Mouse (Mus musculus): Measurements from ENCODE around the gene Gm32717.
"Not testable (repeated sequence)": the region's sequence is repeated elsewhere in the genome, so short reads cannot be mapped to it uniquely, and the experiment has no call there.

DNA sequence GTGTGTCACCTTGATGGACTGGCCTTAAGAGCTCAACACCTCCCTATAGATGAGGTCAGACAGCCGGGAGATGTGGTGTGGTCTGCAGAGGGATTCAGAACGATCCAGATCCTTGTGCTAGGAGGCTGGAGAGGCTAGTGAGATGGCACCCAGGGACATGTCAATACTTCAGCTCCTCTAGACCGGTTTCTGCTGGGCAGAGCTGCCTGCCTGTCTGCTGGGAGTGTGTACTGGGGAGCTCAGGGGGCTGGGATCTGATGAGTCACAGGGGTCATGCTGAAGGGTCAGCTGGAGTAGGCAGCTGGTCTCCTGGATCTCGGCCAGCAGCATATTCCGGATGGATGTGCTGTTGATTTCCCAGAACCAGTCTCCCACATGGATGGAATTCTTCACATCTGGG lies 8.0 kb downstream of the Gm32717 start:
- TF ChIP-seq ZC3H11A, USF1 (IDR thresholded peaks at IDR 0.05; ENCODE audit: low read depth, low read length): not testable (repeated sequence)

Measured in CH12.LX (cell line).